Mouse (Mus musculus): ENCODE results near the gene Sbk1. TPM values are rescaled to one million over a fixed set of nuclear protein-coding genes. Genes with fewer than 3 reads are reported as not detected.
"Not testable (repeated sequence)": the region's sequence is repeated elsewhere in the genome, so short reads cannot be mapped to it uniquely, and the experiment has no call there.

Gene Sbk1
- polyA plus RNA-seq, 1 experiment from 2014 or later = 159 TPM

GRCm38 (mm10) chr7:126289956-126290355 is 17.5 kb downstream of the Sbk1 start:
- WGBS = 93% methylated on average over 7 of the region's 7 CpGs
- H3K36me3 ChIP-seq (ENCODE audit: control insufficient read depth, insufficient read depth, low read length) = peaks cover 35% of the 10 kb centered on the region
- no peak overlapping the region for H3K27ac ChIP-seq (ENCODE audit: low read depth, low read length)
- H3K9ac ChIP-seq (ENCODE audit: low read depth, low read length) = no peak overlapping the region
- no peak for ATAC-seq
- H3K4me2 ChIP-seq (ENCODE audit: low read length) = no peak overlapping the region
- H3K9me3 ChIP-seq (ENCODE audit: control insufficient read depth, low read length) = no peaks in the 10 kb centered on the region
- H3K4me3 ChIP-seq (ENCODE audit: low read length) = no peak overlapping the region
- peaks cover 38% of the 10 kb centered on the region for H3K4me1 ChIP-seq (ENCODE audit: control insufficient read depth, insufficient read depth, low read depth, low read length)
- no peaks in the 10 kb centered on the region for H3K27me3 ChIP-seq (replicated peaks; ENCODE audit: control insufficient read depth, insufficient read depth, low read length)

GRCm38 (mm10) chr7:126291681-126292545 is 19.5 kb downstream of the Sbk1 start:
- Histone ChIP-seq H3K4me1 (ENCODE audit: control insufficient read depth, insufficient read depth, low read depth, low read length) (peaks cover 21% of the 10 kb centered on the region), H3K9ac (ENCODE audit: low read depth, low read length) (no peak overlapping the region), H3K36me3 (ENCODE audit: control insufficient read depth, insufficient read depth, low read length) (peaks cover 35% of the 10 kb centered on the region), H3K4me3 (ENCODE audit: low read length) (no peak overlapping the region), H3K27ac (ENCODE audit: low read depth, low read length) (no peak overlapping the region), H3K4me2 (ENCODE audit: low read length) (no peak overlapping the region), H3K9me3 (ENCODE audit: control insufficient read depth, low read length) (no peaks in the 10 kb centered on the region), H3K27me3 (replicated peaks; ENCODE audit: control insufficient read depth, insufficient read depth, low read length) (no peaks in the 10 kb centered on the region)
- ATAC-seq = no peak
- 92% methylated on average over 70 of the region's 72 CpGs for WGBS

GRCm38 (mm10) chr7:126293091-126293490 is 20.7 kb downstream of the Sbk1 start:
- Histone ChIP-seq H3K9me3 (ENCODE audit: control insufficient read depth, low read length) (no peaks in the 10 kb centered on the region), H3K27ac (ENCODE audit: low read depth, low read length) (no peak overlapping the region), H3K36me3 (ENCODE audit: control insufficient read depth, insufficient read depth, low read length) (peaks cover 35% of the 10 kb centered on the region), H3K4me2 (ENCODE audit: low read length) (no peak overlapping the region), H3K4me3 (ENCODE audit: low read length) (no peak overlapping the region), H3K4me1 (ENCODE audit: control insufficient read depth, insufficient read depth, low read depth, low read length) (peaks cover 11% of the 10 kb centered on the region), H3K9ac (ENCODE audit: low read depth, low read length) (no peak overlapping the region), H3K27me3 (replicated peaks; ENCODE audit: control insufficient read depth, insufficient read depth, low read length) (no peaks in the 10 kb centered on the region)
- no peak for ATAC-seq
- 39% methylated on average over 4 of the region's 4 CpGs for WGBS

- 0 out of 2 replicates have a peak, but pooled peaks have one; percentile 31 for ATAC-seq
- Histone ChIP-seq H3K9me3 (ENCODE audit: control insufficient read depth, low read length) (no peaks in the 10 kb centered on the region), H3K4me1 (ENCODE audit: control insufficient read depth, insufficient read depth, low read depth, low read length) (no peaks in the 10 kb centered on the region), H3K27me3 (replicated peaks; ENCODE audit: control insufficient read depth, insufficient read depth, low read length) (no peaks in the 10 kb centered on the region), H3K4me2 (ENCODE audit: low read length) (no peak overlapping the region), H3K36me3 (ENCODE audit: control insufficient read depth, insufficient read depth, low read length) (peaks cover 14% of the 10 kb centered on the region), H3K27ac (ENCODE audit: low read depth, low read length) (0 out of 2 replicates have a peak overlapping the region, but pooled peaks have one; percentile 23), H3K4me3 (ENCODE audit: low read length) (no peak overlapping the region), H3K9ac (ENCODE audit: low read depth, low read length) (no peak overlapping the region)
- 74% methylated on average over 8 of the region's 8 CpGs for WGBS
These were observed 25.4 kb downstream of the Sbk1 start for GRCm38 (mm10) chr7:126297579-126298460.

- Histone ChIP-seq H3K27ac (ENCODE audit: low read depth, low read length) (no peak overlapping the region), H3K9me3 (ENCODE audit: control insufficient read depth, low read length) (no peaks in the 10 kb centered on the region)
These were observed 26.4 kb downstream of the Sbk1 start for GRCm38 (mm10) chr7:126298856-126299255.

GRCm38 (mm10) chr7:126301831-126302230 is 29.4 kb downstream of the Sbk1 start:
- ATAC-seq; H3K9me3 ChIP-seq (ENCODE audit: control insufficient read depth, low read length); H3K4me1 ChIP-seq (ENCODE audit: control insufficient read depth, insufficient read depth, low read depth, low read length); H3K9ac ChIP-seq (ENCODE audit: low read depth, low read length); H3K36me3 ChIP-seq (ENCODE audit: control insufficient read depth, insufficient read depth, low read length); H3K4me2 ChIP-seq (ENCODE audit: low read length); H3K27me3 ChIP-seq (replicated peaks; ENCODE audit: control insufficient read depth, insufficient read depth, low read length); H3K4me3 ChIP-seq (ENCODE audit: low read length); H3K27ac ChIP-seq (ENCODE audit: low read depth, low read length): not testable (repeated sequence)
- 76% methylated on average over 5 of the region's 5 CpGs for WGBS

More at GRCm38 (mm10) chr7:126298856-126299255, 26.4 kb downstream of the Sbk1 start:
- H3K4me2 ChIP-seq (ENCODE audit: low read length) = no peak overlapping the region
- H3K9ac ChIP-seq (ENCODE audit: low read depth, low read length) = no peak overlapping the region
- 72% methylated on average over 4 of the region's 4 CpGs for WGBS
- H3K4me3 ChIP-seq (ENCODE audit: low read length) = no peak overlapping the region
- H3K36me3 ChIP-seq (ENCODE audit: control insufficient read depth, insufficient read depth, low read length) = peaks cover 7% of the 10 kb centered on the region
- no peak for ATAC-seq
- no peaks in the 10 kb centered on the region for H3K27me3 ChIP-seq (replicated peaks; ENCODE audit: control insufficient read depth, insufficient read depth, low read length)
- H3K4me1 ChIP-seq (ENCODE audit: control insufficient read depth, insufficient read depth, low read depth, low read length) = no peaks in the 10 kb centered on the region

- Histone ChIP-seq H3K4me2 (ENCODE audit: low read length) (no peak overlapping the region), H3K36me3 (ENCODE audit: control insufficient read depth, insufficient read depth, low read length) (no peaks in the 10 kb centered on the region), H3K4me3 (ENCODE audit: low read length) (no peak overlapping the region), H3K27me3 (replicated peaks; ENCODE audit: control insufficient read depth, insufficient read depth, low read length) (no peaks in the 10 kb centered on the region), H3K9me3 (ENCODE audit: control insufficient read depth, low read length) (no peaks in the 10 kb centered on the region), H3K27ac (ENCODE audit: low read depth, low read length) (no peak overlapping the region), H3K4me1 (ENCODE audit: control insufficient read depth, insufficient read depth, low read depth, low read length) (no peaks in the 10 kb centered on the region), H3K9ac (ENCODE audit: low read depth, low read length) (no peak overlapping the region)
- 78% methylated on average over 4 of the region's 4 CpGs for WGBS
- ATAC-seq = no peak
These were observed 39.4 kb downstream of the Sbk1 start for GRCm38 (mm10) chr7:126311822-126312221.

- no peak overlapping the region for H3K4me3 ChIP-seq (ENCODE audit: low read length)
- no peaks in the 10 kb centered on the region for H3K4me1 ChIP-seq (ENCODE audit: control insufficient read depth, insufficient read depth, low read depth, low read length)
- no peak overlapping the region for H3K27ac ChIP-seq (ENCODE audit: low read depth, low read length)
- 56% methylated on average over 5 of the region's 5 CpGs for WGBS
- H3K9me3 ChIP-seq (ENCODE audit: control insufficient read depth, low read length) = no peaks in the 10 kb centered on the region
- no peak overlapping the region for H3K4me2 ChIP-seq (ENCODE audit: low read length)
- no peak overlapping the region for H3K9ac ChIP-seq (ENCODE audit: low read depth, low read length)
- ATAC-seq = no peak
- H3K27me3 ChIP-seq (replicated peaks; ENCODE audit: control insufficient read depth, insufficient read depth, low read length) = no peaks in the 10 kb centered on the region
- no peaks in the 10 kb centered on the region for H3K36me3 ChIP-seq (ENCODE audit: control insufficient read depth, insufficient read depth, low read length)
These were observed 40.9 kb downstream of the Sbk1 start for GRCm38 (mm10) chr7:126313309-126313708.

- no peaks in the 10 kb centered on the region for H3K9me3 ChIP-seq (ENCODE audit: control insufficient read depth, low read length)
These were observed 41.9 kb downstream of the Sbk1 start for GRCm38 (mm10) chr7:126314273-126314672.

More at GRCm38 (mm10) chr7:126314273-126314672, 41.9 kb downstream of the Sbk1 start:
- no peaks in the 10 kb centered on the region for H3K4me1 ChIP-seq (ENCODE audit: control insufficient read depth, insufficient read depth, low read depth, low read length)
- H3K36me3 ChIP-seq (ENCODE audit: control insufficient read depth, insufficient read depth, low read length) = no peaks in the 10 kb centered on the region
- no peaks in the 10 kb centered on the region for H3K27me3 ChIP-seq (replicated peaks; ENCODE audit: control insufficient read depth, insufficient read depth, low read length)
- WGBS = 77% methylated on average over 8 of the region's 8 CpGs
- H3K4me3 ChIP-seq (ENCODE audit: low read length) = no peak overlapping the region
- no peak overlapping the region for H3K27ac ChIP-seq (ENCODE audit: low read depth, low read length)
- no peak for ATAC-seq
- no peak overlapping the region for H3K9ac ChIP-seq (ENCODE audit: low read depth, low read length)
- H3K4me2 ChIP-seq (ENCODE audit: low read length) = no peak overlapping the region

Data from hindbrain, embryonic 16.5 days (tissue).